Mouse (Mus musculus) mouse trophoblast stem cell (cell line): ENCODE measurements at regions not wholly inside any gene's neighbourhood (a gene's known extent, or its start where the extent isn't known, plus 50 kb on each side); places are given as distances from the start of the nearest gene placed in this dataset.
"Not testable (repeated sequence)": the region's sequence is repeated elsewhere in the genome, so short reads cannot be mapped to it uniquely, and the experiment has no call there.

ENCODE experiments used
- in situ Hi-C, 2 experiments: fragments of 300-500 bp; cut with MseI, MboI; formaldehyde crosslinking; loops; 2 replicates in 1 of 2; 3 replicates in 1 of 2; pipeline ENCODE4 v1.15.1; 2025

DNA sequence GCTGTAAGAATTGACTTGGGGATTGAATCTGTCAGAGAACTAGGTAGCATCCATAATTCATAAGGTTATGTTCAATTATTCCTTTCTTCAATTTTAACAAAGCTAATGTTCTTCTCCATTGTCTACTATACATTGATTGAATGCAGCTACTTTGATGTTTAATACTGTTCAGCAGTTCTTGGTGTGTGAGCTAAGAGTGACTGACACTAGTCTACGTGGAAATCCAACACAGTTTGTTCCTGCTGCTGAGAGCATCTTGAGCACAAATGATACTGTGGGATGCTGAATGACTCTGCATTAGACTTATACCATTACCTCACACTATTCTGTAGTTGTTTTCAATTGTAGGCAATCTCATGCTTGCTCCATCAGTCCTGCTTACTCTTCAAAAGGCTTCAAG is 249.4 kb upstream of the Akr1e1 start:
- in situ Hi-C loops, result no loop called here

DNA sequence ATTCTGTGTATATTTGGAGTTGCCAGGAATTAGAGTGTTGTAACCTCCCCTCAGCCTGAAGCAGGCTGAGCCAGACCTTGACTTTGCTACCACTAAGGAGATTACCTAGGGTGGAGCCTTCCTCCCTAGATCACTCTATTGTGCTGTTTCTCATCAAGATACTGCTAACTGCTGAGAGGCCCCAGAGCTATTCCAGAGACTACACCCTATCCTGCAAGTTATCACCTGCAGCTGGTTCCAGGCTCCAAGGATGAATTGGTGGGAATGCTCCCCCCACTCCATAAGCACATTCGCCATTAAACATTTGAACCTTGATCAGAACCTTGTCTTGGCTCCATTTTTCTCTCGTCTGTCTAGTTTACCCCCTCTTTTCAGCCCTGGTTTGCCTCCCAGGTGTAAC is 230.5 kb upstream of the Akr1e1 start:
- in situ Hi-C loops, result not testable (repeated sequence)

DNA sequence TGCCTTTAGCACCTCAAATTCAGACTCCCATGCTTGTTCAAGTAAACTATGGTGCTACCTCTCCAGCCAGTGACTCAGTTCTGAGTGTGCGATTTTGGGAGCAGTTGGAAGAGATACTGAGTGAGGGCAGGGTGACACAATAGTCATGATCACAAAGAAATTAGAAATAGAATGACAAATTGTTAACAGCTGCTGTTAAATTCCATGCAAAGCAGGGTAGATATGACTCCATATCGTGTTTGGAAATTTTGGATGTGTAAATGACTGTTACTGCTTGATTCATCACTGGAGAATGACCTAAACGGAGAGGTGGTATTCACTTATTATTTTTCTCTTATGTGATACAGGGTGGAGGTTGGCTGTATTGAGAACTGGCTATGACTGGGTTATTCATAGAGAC is 217.8 kb upstream of the Akr1e1 start:
- in situ Hi-C loops, result no loop called here

DNA sequence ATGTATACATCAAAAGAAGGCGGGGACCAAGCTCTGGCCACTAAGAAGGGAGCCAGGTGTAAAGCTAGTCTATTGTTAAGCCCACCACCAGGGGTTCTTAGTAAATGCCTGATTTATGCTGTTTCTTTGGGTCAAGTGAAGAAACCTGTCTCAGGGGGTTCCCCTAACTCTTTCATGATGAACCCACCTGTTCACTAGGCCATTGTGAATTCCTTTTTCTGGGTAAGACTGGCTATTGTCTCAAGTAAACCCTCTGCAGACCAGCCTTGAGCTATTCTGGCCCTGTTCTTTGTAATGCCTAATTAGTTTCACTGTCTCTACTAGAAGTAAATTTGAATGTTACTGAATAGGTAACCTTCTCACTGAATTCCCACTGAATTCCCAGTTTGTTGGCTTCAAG is 216.8 kb upstream of the Akr1e1 start:
- in situ Hi-C loops, result not testable (repeated sequence)

DNA sequence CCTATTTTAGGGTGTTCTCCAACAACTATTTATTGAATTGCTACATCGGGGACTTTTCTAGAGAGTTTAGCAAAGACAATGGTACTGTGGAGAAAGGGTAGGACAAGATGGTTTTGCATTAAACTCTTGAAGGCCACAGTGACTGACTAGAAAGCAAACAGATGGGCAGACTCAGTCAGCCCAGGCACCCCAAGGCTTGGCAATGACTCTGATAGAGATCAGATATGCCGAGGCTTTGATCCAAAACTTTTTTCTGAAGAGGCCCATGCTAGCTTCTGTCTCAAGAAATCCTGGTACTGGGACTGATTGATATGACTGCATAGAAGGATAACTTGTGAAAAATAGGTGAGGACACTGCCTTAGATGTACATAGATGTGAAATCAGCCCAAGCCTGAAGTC is 197.9 kb upstream of the Akr1e1 start:
- in situ Hi-C loops, result no loop called here

DNA sequence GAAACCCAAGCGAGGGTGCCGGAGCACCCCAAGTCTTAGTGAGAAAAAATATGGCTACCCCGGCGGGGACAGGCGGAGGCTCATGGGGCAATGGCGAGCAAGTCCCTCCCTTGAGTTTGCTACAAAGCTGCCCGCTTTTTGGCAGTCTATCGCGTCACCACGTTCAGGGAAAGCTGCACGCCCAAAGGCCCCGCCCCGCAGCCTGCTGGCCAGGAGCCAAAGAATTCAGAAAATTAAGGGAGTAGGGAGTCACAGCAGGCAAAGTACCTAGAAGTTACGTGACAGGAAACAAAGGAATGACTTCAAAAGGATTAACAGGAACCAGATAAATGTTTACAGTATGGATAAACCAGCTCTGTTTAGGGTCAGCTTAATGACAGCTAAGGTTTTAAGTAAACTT is 191.7 kb upstream of the Akr1e1 start:
- in situ Hi-C loops, result no loop called here

DNA sequence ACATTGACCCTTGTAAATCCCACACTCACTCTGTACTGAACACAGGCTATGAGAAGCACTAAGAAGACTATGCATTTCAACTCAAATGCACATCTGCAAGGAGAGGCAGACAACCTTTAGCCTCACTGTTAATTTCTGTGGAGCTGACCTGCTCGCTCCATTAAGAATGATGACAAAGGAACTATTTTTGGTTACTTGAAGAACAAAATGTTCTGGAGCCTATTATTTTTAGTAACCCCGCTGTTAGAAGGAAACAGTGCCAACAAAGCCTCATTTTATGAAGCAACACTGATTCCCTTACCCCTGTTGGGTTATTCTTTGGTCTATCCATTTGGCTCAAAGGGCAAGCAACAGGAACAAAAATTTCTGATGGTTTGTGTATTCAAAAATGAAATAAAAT is 182.2 kb upstream of the Akr1e1 start:
- in situ Hi-C loops, result no loop called here

DNA sequence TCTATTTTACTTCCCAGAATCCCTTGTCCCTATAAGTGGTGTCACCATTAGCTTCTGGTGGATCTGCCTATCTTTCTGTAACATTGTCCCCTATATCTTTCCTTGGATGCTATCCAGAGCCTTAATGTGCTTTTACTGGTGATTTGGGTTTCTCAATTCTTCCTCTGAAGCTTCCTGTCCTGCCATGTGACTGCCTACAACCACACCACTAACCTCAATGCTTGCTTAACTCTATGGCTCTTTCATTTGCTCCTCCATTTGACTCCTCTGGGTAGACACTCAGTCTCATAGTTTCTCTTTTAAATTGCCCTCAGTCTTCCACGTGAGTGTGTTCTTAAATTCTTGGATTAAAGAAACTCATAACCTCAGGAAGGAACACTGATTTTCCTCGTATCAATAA is 181.4 kb upstream of the Akr1e1 start:
- in situ Hi-C loops, result no loop called here

DNA sequence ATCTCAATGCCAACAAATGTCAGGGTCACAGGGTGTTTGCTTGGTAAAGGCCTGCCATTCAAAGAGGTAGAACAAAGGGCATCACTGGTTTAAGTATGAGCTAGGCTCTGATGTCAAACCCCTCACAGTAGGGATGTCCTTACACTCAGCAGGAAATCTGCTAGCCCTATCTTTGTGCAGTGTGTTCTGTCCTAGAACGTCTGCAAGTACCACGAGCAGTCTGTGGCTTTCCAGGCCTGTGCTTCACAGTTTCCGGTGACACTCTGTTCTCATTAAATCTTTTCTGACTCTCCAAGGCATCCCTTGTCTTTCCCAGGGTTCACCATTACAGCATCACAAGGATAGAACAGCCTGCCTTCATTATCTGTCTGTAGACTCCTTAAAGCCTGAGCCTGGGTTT is 174.3 kb upstream of the Akr1e1 start:
- in situ Hi-C loops, result no loop called here

DNA sequence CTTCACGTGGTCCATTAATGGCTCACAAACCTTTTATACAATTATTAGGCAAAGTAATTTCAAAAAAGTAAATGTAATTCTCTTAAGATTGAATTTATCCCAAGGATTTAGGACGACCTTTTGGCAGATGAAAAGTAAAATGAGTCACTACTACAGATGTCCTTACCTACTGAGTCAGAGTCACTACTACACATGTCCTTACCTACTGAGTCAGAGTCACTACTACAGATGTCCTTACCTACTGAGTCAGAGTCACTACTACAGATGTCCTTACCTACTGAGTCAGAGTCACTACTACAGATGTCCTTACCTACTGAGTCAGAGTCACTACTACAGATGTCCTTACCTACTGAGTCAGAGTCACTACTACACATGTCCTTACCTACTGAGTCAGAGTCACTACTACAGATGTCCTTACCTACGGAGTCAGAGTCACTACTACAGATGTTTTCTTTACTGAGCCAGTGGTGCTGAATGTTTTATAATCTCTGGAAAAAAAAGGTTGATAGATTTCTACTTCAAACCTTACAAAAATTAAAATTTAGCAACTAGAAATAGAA is 169.4 kb upstream of the Akr1e1 start:
- in situ Hi-C loops, result not testable (repeated sequence)

DNA sequence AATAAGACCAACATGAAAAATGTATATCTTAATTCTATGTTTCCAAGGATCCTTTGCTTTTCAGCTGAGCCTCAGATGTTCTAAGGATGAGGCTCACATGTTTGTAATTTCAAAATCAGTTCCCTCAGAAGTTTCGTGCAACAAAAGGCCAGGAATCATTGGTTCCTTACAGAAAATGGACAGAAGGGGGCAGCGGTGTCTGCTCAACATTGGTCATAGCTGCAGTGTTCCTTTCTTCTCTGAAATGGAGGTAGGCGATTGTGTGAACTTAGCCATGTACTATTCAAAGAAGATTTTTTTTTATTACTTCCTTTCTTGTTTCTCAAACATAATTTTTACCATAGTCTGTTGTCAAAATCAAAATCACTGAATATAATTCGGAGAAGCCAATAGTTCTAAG is 167.9 kb upstream of the Akr1e1 start:
- in situ Hi-C loops, result no loop called here

DNA sequence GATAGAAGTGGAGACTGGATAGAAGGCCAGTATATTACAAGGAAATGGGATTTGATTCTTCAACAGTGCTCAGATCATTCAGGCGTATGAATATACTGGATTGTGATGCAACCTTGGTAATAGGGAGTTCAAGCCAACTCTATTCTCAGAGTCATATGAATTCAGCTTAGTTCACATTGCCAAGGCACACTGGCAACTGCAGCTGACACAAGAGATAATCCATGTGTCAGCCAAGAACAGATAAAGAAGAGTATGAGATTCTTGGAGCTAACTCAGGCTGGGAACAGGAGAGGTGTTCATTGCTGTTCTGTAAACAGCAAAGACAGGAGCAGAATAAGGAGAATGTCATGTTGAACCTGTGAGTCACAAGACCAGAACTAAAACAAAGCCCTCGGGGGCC is 163.3 kb upstream of the Akr1e1 start:
- in situ Hi-C loops, result no loop called here

DNA sequence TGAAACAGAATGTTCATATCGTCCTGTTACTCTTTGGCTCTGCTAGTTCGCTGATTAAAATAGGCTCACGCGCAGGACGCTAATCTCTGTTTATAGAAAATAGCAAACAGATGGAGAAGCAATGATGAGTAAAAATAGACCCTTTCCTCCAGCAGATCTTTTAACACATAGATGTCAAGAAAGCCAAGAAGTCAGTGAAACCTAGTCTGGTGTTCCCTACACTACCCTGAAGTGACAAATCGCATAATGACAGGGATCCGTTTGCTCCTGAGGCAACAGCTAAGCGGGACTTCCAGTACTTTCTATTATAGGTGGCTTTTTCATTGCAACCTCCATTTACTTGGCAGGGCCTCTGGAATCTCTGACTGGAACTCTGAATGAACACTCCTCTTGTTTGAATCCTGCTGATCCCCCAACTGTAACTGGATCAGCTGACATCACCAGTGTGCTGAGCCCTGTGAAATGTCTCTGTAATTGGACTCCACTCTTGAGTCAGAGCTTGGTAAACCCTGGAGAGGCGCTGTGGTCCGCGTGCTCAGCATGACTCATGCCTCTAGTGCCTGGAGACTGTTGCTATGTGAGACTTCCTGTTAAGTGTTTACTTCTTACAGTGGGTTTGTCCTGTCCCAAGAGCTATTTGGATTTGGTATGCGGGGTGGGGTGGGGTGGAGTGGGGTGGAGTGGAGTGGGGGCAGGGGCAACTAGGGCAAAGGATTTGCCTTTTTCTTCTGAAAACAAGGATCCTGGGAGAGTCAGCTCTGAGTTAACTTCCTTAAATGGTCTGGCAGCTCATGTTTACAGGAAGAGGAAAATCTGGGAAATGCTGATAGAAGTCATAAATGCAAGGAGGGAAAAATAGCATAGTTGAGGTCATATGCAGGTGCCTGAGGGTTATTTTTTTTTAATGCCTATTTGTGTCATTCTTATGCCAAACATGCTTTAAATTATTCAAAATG is 162.4 kb upstream of the Akr1e1 start:
- in situ Hi-C loops, result no loop called here

DNA sequence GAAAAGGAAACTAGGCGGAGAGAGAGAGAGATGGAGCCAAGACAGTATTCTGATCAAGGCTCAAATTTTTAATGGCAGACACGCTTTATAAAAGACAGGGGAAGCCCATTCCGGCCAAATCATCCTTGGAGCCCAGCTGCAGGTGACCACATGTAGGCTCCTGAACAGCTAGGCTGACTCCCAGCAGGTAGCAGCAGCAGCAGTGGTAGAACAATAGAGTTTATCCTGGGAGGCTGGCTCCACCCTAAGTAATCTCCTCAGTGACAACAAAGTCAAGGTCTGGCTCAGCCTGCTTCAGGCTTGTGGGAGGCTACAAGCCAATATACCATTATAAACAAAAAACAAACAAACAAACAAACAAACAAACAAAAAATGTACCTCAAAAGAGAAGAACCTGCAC is 151.0 kb upstream of the Akr1e1 start:
- in situ Hi-C loops, result no loop called here

DNA sequence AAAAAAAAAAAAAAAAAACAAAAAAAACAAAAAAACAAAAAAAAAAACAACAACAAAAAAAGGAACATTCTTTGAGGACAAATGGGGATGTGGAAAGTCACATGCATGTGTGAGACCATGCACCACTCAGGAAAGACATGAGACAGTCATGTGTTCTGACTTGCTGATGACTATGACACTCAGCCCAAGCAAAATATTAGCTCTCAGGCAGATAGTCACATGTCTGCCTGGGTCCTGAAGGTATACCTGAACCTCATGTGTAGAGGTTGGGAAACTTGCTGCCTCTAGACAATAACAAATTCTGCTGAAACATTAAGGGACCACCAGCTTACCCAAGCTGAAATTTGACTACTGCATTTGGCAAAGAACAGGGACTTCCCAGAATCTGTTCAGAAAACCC is 147.6 kb upstream of the Akr1e1 start:
- in situ Hi-C loops, result no loop called here

DNA sequence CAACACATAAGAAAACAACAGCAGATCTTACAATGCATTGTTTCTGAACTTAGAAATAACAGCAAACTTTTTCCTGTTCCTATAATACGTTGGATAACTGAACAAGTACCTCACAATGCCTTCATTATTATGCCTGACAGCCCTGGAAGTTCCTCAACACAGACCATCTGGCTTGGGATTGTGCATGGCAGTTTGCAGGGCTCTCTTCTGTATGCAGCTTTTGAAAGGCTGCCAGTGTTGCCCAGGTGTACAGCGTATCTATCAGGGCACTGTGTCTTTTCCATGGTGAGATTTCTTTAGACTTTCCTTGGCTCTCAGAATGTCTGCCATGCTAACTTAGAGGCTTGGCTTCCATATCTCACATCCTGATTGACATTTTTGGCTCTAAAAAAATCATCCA is 134.0 kb upstream of the Akr1e1 start:
- in situ Hi-C loops, result no loop called here

DNA sequence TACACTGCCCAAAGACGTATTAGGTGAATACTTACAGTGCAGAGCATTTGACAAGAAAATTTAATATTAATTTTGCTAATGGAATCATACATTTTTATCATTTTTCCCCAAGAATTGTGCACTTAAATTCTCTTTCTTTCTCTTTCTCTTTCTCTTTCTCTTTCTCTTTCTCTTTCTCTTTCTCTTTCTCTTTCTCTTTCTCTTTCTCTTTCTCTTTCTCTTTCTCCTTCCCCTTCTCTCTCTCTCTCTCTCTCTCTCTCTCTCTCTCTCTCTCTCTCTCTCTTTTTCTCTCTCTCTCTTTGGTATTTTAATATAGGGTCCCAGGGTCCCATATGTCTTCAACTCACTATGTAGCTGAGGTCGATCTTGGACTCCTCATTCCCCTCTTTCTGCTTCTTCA is 107.3 kb upstream of the Akr1e1 start:
- in situ Hi-C loops, result not testable (repeated sequence)

DNA sequence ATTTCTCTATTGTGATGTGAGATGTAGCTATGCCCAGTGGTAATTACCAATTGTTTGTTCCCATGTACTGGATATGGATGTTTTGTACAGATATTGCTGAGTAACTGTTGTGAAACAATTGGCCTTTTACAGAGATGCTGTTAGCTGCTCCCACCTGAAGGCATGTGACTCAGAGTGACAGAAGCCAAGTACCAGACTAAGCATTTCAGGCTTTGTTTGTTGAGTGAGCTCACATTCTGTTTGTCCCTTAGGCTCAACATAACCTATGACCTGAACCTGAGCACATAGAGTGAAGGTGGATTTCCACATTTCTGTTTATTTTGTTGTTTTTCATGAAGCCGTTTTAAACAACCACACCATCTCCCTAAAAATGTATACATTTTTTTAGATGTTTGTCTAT is 105.8 kb upstream of the Akr1e1 start:
- in situ Hi-C loops, result no loop called here

DNA sequence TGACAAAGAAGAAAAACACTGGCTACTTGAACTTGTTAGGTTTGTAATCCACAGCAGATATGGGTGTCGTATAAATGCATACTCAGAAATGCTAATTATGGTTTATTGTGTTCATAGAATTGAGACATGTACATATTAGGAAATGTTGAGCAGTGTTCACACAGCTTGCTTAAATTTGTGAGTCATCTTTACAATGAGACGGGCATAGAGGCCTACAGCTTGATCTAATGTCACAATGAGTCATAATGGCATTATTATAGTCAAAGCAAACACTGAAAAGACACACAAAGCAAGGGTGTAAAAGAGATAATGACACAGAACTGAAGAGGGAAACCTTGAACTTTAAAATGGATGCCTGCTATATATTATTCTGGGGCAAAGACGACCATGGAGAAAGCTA is 103.7 kb upstream of the Akr1e1 start:
- in situ Hi-C loops, result no loop called here

DNA sequence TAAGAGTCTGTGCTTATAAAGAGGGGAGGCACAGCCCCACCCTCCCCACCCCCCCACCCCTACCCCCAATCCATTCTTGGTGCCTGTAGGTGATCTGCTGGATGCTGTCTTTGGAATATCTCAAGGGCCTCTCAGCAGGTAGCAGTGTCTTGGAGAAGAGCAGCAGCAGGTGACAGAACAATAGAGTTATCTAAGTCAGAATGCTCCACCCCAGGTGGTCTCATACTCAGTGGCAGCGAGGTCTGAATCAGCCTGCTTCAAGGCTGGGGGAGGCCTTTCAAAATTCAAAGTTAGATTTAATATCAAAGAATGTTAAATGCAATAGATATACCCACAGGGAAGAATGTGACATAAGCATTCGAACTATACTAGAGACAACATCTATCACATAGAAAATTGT is 90.6 kb upstream of the Akr1e1 start:
- in situ Hi-C loops, result not testable (repeated sequence)

DNA sequence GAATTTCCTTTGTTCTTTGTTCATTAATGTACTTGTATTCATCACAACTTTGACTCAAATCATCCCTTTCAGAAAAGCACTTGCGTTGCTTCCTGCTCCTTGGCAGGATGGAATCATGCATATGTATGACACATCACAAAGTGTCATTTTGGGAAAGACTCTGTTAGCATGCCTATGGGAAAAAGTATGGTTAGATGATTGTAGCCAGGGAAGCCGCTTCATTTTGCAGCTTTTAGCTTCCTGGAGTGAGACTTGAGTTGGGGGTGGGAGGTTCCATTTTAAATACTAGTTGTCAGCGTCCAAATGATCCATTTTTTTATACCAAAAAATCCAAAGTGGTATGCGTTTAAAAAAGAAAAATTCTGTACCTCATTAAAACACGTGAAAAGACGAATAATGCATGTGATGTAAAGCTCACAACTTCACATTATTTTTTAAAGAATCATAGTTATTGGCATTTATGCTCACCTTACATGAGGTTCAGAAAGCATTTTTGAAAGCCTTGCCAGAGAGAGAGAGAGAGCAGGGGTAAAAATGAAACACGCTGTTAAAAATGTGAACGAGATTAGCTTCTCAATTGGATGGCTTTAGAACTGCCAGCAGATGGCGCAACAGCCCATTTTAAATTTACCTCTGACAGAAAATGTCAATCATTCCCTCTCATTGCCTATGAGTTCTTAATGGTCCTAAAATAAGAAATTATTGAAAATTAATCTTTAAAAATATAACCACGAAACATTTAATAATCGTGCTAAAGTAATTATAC is 57.6 kb upstream of the Akr1e1 start:
- in situ Hi-C loops, result loop anchor here (25.0 kb wide), 2 partner anchors 1621 to 1796 kb away; no protein-coding TSS in a partner anchor

DNA sequence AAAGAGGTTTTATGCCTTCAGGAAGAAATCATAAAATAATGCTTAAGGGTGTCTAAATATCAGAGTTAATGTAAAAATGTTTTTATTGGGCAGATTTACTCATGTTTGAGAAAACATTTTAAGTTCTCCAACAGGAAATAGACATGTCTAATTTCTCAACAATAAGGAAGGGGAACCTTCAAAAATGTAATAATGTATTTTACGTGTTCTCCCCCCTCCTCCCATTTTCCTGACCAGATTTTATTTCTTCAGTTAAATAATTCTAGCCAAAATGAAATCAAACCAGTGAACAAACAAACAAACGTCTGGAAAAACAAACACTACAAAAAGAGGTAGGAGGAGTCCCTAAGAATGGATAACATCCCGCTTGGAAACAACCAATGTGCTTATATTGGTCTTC is 54.4 kb upstream of the Akr1e1 start:
- in situ Hi-C loops, result loop anchor here (25.0 kb wide), 2 partner anchors 1624 to 1799 kb away; no protein-coding TSS in a partner anchor
